Mouse (Mus musculus) megakaryocyte, embryonic 14.5 days (primary cell): ENCODE data around the gene Tmem150c.

Experiments used
- FLI1 ChIP-seq: IDR thresholded peaks from 2 replicates; pipeline ENCODE4 v1.6.1; 2012; ENCODE audit warnings: low read length, inconsistent platforms, mixed read lengths
- GATA1 ChIP-seq: IDR thresholded peaks from 3 replicates; pipeline ENCODE4 v1.6.1; 2012; ENCODE audit warnings: mixed read lengths, low read length, inconsistent platforms, borderline replicate concordance

DNA sequence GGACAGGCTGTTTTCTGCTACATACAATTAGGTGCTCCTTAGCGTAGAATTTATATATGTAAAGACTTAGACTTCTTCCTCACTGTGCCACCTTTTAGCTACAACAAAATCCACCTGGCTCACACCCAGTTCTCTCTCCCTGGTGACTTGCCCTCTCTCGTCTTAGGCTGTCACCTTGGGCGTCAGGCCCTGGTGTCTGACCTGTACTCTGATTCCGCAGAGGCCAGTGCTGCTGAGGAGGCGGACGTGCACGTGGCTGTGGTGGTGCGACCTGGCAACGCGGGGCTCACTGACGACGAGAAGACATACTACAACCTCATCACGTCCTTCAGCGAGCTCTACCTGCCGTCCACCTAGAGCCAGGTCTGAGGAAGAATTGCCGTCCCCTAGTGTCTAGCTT lies 92.0 kb downstream of the Tmem150c start:
- no peak for TF ChIP-seq GATA1
- no peak for TF ChIP-seq FLI1
